Mouse (Mus musculus): ENCODE measurements around the gene Cbx5. TPM values are rescaled to one million over a fixed set of nuclear protein-coding genes. Genes with fewer than 3 reads are reported as not detected.
A peak's percentile ranks its signal among the peaks of the same experiment; 100 is the strongest.

Gene Cbx5
- polyA plus RNA-seq, 1 experiment from 2014 or later: 143 TPM

DNA sequence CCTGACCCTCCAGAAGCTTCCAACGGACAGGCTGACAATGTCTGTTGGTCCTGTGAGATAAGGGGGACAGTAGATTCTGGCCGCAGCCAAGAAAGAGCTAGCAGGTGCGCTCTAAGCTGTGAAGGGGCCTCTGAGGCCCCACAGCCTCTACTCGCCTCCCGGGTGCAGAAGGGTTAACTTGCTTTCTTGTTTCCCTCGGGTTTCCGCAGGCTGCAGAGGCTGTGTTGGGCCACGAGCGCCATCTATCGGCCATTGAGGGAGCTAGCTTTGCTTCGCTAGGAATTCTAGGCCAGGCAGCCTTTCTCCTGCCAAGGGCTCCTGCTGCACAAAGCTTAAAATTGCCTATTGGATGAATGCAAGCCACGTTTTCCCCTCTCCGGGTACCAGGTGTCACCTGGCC is 74.2 kb downstream of the Cbx5 start:
- under 1% methylated on average over 13 of the region's 13 CpGs for WGBS
- H3K27me3 ChIP-seq: peaks cover 44% of the 10 kb centered on the region
- H3K9me3 ChIP-seq: no peaks in the 10 kb centered on the region
- H3K4me1 ChIP-seq (replicated peaks): peaks cover 85% of the 10 kb centered on the region
- H3K27ac ChIP-seq: peak overlapping the region; percentile 75
- peak overlapping the region; percentile 27 for H3K4me3 ChIP-seq
- peak overlapping the region; percentile 67 for H3K9ac ChIP-seq
- H3K36me3 ChIP-seq: no peaks in the 10 kb centered on the region
- no peak for ATAC-seq (ENCODE audit: low FRiP score)
- peak overlapping the region; percentile 90 for H3K4me2 ChIP-seq

GRCm38 (mm10) chr15:103163182-103163919 is 76.3 kb downstream of the Cbx5 start:
- WGBS: 8% methylated on average over 25 of the region's 25 CpGs
- Histone ChIP-seq H3K4me3 (peak overlapping the region; percentile 64), H3K9me3 (no peaks in the 10 kb centered on the region), H3K4me2 (peak overlapping the region; percentile 69), H3K36me3 (no peaks in the 10 kb centered on the region; the same call in 1 of the 2 replicates), H3K9ac (peak overlapping the region; percentile 80), H3K4me1 (replicated peaks) (peaks cover 71% of the 10 kb centered on the region), H3K27ac (peak overlapping the region; percentile 68), H3K27me3 (peaks cover 26% of the 10 kb centered on the region)
- ATAC-seq (ENCODE audit: low FRiP score): peak; percentile 87

- no peak overlapping the region for H3K27ac ChIP-seq
- H3K36me3 ChIP-seq: peaks cover 9% of the 10 kb centered on the region
- no peaks in the 10 kb centered on the region for H3K9me3 ChIP-seq
- H3K4me1 ChIP-seq (replicated peaks): peaks cover 41% of the 10 kb centered on the region
- no peak overlapping the region for H3K9ac ChIP-seq
- no peak overlapping the region for H3K4me2 ChIP-seq
- no peak overlapping the region for H3K4me3 ChIP-seq
- WGBS: 76% methylated on average over 10 of the region's 10 CpGs
- no peaks in the 10 kb centered on the region for H3K27me3 ChIP-seq
- no peak for ATAC-seq (ENCODE audit: low FRiP score)
Measured at GRCm38 (mm10) chr15:103157585-103157984, 82.0 kb downstream of the Cbx5 start.

- peaks cover 34% of the 10 kb centered on the region for H3K4me1 ChIP-seq (replicated peaks)
- H3K4me2 ChIP-seq: no peak overlapping the region
- no peak overlapping the region for H3K9ac ChIP-seq
- H3K36me3 ChIP-seq: peaks cover 9% of the 10 kb centered on the region
- H3K27me3 ChIP-seq: no peaks in the 10 kb centered on the region
- peak overlapping the region; percentile 30; the same call in 1 of the 2 replicates for H3K27ac ChIP-seq
- H3K9me3 ChIP-seq: no peaks in the 10 kb centered on the region
- H3K4me3 ChIP-seq: no peak overlapping the region
- 43% methylated on average over 7 of the region's 7 CpGs for WGBS
- ATAC-seq (ENCODE audit: low FRiP score): peak; percentile 23; the same call in 1 of the 2 replicates
Measured at GRCm38 (mm10) chr15:103156890-103157289, 82.7 kb downstream of the Cbx5 start.

GRCm38 (mm10) chr15:103155366-103156321 is 84.0 kb downstream of the Cbx5 start:
- peaks cover 30% of the 10 kb centered on the region for H3K4me1 ChIP-seq (replicated peaks)
- WGBS: 19% methylated on average over 32 of the region's 32 CpGs
- peaks cover 9% of the 10 kb centered on the region for H3K36me3 ChIP-seq
- no peaks in the 10 kb centered on the region for H3K27me3 ChIP-seq
- H3K4me3 ChIP-seq: no peak overlapping the region
- peak overlapping the region; percentile 33 for H3K4me2 ChIP-seq
- ATAC-seq (ENCODE audit: low FRiP score): peak; percentile 48
- no peaks in the 10 kb centered on the region for H3K9me3 ChIP-seq
- H3K9ac ChIP-seq: peak overlapping the region; percentile 63
- H3K27ac ChIP-seq: peak overlapping the region; percentile 71

GRCm38 (mm10) chr15:103152890-103153610 is 86.6 kb downstream of the Cbx5 start:
- ATAC-seq (ENCODE audit: low FRiP score): no peak
- H3K4me2 ChIP-seq: no peak overlapping the region
- H3K36me3 ChIP-seq: peaks cover 9% of the 10 kb centered on the region
- H3K27ac ChIP-seq: no peak overlapping the region
- H3K4me1 ChIP-seq (replicated peaks): peaks cover 26% of the 10 kb centered on the region
- no peak overlapping the region for H3K9ac ChIP-seq
- WGBS: 88% methylated on average over 4 of the region's 4 CpGs
- H3K4me3 ChIP-seq: no peak overlapping the region
- no peaks in the 10 kb centered on the region for H3K9me3 ChIP-seq
- 0 out of 2 replicates have a peak, but pooled peaks cover 4% of the 10 kb centered on the region for H3K27me3 ChIP-seq

GRCm38 (mm10) chr15:103152371-103152770 is 87.2 kb downstream of the Cbx5 start:
- WGBS: 92% methylated on average over 3 of the region's 3 CpGs
- no peak overlapping the region for H3K4me2 ChIP-seq
- peaks cover 33% of the 10 kb centered on the region for H3K4me1 ChIP-seq (replicated peaks)
- H3K36me3 ChIP-seq: peaks cover 6% of the 10 kb centered on the region; the same call in 1 of the 2 replicates
- no peak overlapping the region for H3K27ac ChIP-seq
- no peak overlapping the region for H3K9ac ChIP-seq
- no peak overlapping the region for H3K4me3 ChIP-seq
- ATAC-seq (ENCODE audit: low FRiP score): no peak
- H3K9me3 ChIP-seq: no peaks in the 10 kb centered on the region
- H3K27me3 ChIP-seq: 0 out of 2 replicates have a peak, but pooled peaks cover 4% of the 10 kb centered on the region

GRCm38 (mm10) chr15:103147779-103148178 is 91.8 kb downstream of the Cbx5 start:
- Histone ChIP-seq H3K27ac (peak overlapping the region; percentile 94), H3K9ac (peak overlapping the region; percentile 75; the same call in 1 of the 2 replicates)

DNA sequence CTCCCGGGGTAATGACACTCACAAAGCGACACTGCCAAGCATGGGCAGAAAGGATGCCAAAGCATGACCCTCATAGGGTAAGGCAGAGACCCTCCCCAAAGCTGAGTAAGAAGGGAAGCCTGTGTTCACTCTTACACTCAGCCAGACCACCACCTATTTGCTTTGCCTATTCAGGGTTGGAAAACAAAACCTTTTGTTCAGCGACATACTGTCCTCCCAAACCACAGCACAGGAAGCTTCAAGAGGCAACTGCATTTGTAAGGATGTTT is 92.3 kb downstream of the Cbx5 start:
- H3K4me1 ChIP-seq (replicated peaks): peaks cover 30% of the 10 kb centered on the region
- H3K4me3 ChIP-seq: peak overlapping the region; percentile 42
- peak overlapping the region; percentile 75 for H3K9ac ChIP-seq
- H3K4me2 ChIP-seq: peak overlapping the region; percentile 69
- no peaks in the 10 kb centered on the region for H3K9me3 ChIP-seq
- WGBS: 8% methylated on average over 3 of the region's 3 CpGs
- peaks cover 38% of the 10 kb centered on the region for H3K27me3 ChIP-seq
- H3K36me3 ChIP-seq: no peaks in the 10 kb centered on the region
- peak overlapping the region; percentile 94 for H3K27ac ChIP-seq
- peak; percentile 36; the same call in 1 of the 2 replicates for ATAC-seq (ENCODE audit: low FRiP score)

More at GRCm38 (mm10) chr15:103147779-103148178, 91.8 kb downstream of the Cbx5 start:
- Histone ChIP-seq H3K27me3 (peaks cover 38% of the 10 kb centered on the region), H3K4me2 (peak overlapping the region; percentile 69; the same call in 1 of the 2 replicates), H3K9me3 (no peaks in the 10 kb centered on the region), H3K4me3 (no peak overlapping the region), H3K36me3 (no peaks in the 10 kb centered on the region), H3K4me1 (replicated peaks) (peaks cover 30% of the 10 kb centered on the region)
- WGBS: 36% methylated on average over 9 of the region's 9 CpGs
- ATAC-seq (ENCODE audit: low FRiP score): peak; percentile 26; the same call in 1 of the 2 replicates

- Histone ChIP-seq H3K27me3 (peaks cover 38% of the 10 kb centered on the region), H3K4me3 (peak overlapping the region; percentile 42), H3K36me3 (no peaks in the 10 kb centered on the region), H3K9ac (peak overlapping the region; percentile 75), H3K9me3 (no peaks in the 10 kb centered on the region), H3K4me2 (peak overlapping the region; percentile 69), H3K27ac (peak overlapping the region; percentile 94), H3K4me1 (replicated peaks) (peaks cover 30% of the 10 kb centered on the region)
- WGBS: under 1% methylated on average over 57 of the region's 57 CpGs
- peak; percentile 72 for ATAC-seq (ENCODE audit: low FRiP score)
Measured at GRCm38 (mm10) chr15:103146627-103147421, 92.8 kb downstream of the Cbx5 start.

DNA sequence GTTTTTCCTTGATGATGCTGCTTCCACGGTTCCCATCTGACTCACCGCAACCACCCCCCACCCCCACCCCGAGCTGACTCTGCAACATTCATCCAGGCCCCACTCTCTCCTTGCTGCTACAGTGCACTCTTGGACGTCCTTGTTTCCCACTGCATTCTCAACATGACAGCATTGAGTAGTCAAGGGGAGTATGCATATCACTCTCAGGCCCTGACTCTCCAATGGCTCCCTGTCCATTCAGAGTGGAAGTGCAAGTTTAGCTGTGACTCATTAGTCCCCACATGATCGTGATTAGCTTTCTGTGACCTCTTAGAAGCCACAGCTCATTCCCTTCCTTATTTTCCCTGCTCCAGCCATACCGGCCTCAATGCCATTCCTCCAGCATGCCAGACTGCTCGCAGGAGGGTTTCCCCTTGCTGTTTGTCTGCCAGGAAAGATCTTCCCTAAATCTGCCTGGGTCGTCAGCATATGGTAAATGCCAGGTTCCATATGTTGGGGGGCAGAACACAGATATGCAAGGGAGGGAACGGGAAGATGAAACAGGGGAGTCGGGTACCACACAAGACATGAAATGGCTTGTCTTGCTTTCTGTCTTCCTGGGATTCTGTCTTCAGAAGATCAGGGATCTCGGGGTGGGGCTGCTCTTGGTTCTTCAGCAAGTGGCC is 93.8 kb downstream of the Cbx5 start:
- peak overlapping the region; percentile 69 for H3K4me2 ChIP-seq
- peak overlapping the region; percentile 94 for H3K27ac ChIP-seq
- peak overlapping the region; percentile 75 for H3K9ac ChIP-seq
- H3K4me1 ChIP-seq (replicated peaks): peaks cover 30% of the 10 kb centered on the region
- no peak for ATAC-seq (ENCODE audit: low FRiP score)
- peaks cover 42% of the 10 kb centered on the region for H3K27me3 ChIP-seq
- H3K36me3 ChIP-seq: no peaks in the 10 kb centered on the region
- H3K9me3 ChIP-seq: no peaks in the 10 kb centered on the region
- WGBS: 64% methylated on average over 11 of the region's 11 CpGs
- H3K4me3 ChIP-seq: peak overlapping the region; percentile 42; the same call in 1 of the 2 replicates
